Mouse (Mus musculus) frontal cortex, postnatal 36 days (tissue): ENCODE results near the gene Zfp410.

Source experiments
- DNase-seq, 2 experiments: peaks; one replicate each; pipeline ENCODE4 v3.0.0; 2022; ENCODE audit warnings: low spot score in 2 of 2

Gene Zfp410

DNA sequence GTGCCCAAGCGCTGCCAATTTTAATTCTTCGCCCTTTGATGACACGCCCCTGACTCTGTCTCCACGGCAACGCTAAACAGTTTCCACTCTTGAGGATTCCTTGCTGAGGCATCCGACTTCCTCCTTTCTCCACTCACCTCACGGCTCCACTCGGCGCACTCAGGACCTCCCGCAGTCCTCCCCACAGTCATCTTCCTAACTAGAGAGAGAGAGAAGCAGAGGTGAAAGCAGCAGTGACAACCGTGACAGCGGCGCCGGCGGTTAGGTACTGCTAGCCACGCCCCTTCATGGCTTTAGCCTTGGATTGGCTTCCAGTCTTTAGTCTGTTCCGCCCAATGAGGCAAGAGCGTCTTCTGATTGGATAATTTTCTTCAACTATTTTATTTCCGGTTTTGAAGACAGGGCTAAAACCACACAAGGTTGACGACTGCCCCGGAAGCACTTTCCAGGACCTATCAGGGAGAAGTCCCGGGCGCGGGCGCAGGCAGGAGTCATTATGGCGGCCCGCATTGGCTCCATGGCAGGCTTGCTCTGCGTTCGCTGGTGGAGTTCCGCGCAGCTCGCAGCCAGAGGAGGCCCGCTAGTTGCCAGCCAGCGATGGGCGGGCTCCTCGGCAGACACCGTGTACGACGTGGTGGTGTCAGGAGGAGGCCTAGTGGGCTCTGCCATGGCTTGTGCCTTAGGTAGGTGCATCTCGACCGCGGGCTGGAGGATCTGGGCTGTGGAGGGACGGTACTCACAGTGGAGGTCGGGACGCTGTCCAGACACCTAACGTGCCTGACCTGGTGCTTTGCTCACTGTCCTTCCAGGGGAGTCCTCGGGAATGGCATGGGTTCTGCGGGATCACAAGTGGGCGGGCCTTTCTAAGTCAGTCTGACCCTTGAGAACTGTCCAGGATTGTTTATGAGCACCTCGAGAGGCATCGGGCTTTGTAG, 45.2 kb downstream of the Zfp410 start, which contains the start of the genes Coq6 and Fam161b:
Gene Coq6 (plus strand): TSS at position 103 of the 935 bp plus-strand sequence.
Gene Fam161b (minus strand): TSS at position 279 of the 935 bp plus-strand sequence.
- DNase-seq: peak; percentile 90 to 97

DNA sequence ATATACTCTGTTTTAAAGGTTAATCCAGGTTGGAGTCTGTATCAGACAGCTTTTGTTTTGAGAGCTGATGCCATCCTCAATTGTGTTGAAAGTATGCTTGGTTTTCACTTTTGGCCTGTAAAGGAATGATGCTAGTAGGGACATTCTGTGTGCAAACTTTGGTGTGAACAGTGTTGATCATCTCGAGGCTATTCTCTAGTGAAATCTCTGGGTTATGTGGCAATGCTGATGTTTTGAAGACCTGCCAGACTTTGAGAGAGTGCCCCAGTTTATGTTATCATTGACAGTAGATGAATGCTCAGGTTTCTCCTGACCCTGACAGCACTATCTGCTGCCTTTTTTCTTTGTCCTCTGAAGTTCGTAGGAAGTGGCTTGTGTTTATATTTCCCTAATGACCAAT, 46.2 kb downstream of the Zfp410 start:
- no peak for DNase-seq

- DNase-seq: no peak
Observed at GRCm38 (mm10) chr12:84364291-84364690, 47.6 kb downstream of the Zfp410 start.

DNA sequence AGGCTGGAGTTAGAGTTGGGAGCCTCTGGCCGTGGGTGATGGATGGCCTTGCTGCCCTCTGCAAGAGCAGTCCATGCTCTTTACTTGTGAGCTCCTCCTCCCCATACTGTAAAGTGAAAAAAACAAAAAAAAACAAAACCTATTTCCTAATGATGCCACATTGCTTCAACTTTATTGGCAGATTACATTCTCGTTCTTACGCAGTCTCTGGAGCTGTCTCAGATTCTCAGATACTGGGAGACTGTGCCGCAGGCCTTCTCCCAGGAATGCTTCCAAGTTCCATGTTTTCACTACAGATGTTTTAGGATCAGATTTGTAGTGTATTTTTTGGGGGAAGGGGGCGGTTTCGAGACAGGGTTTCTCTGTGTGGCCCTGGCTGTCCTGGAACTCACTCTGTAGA, 48.5 kb downstream of the Zfp410 start:
- DNase-seq: no peak

- no peak for DNase-seq
Observed at GRCm38 (mm10) chr12:84366971-84367370, 50.3 kb downstream of the Zfp410 start.

GRCm38 (mm10) chr12:84371647-84372046, 55.0 kb downstream of the Zfp410 start:
- no peak for DNase-seq

GRCm38 (mm10) chr12:84373831-84374481, 57.3 kb downstream of the Zfp410 start:
- DNase-seq: no peak

DNA sequence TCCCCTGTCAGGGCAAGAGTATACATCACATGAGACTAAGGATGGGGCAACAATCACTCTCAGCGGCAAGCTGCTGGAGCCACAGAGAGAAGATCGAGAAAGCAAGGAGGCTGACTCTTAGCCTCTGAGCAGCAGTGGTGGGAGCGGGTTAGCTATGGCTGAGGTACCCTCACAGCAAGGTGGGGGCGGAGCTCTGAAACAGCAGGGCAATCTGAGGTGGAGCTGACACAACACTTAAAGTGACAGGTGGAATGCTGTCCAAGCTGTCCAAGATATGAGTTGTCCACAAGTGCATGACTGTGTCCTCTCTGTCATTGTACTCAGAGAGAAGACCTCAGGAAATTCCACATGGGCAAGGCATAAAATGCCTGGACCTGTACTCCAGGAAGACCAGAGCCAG, 65.7 kb downstream of the Zfp410 start:
- no peak for DNase-seq

DNA sequence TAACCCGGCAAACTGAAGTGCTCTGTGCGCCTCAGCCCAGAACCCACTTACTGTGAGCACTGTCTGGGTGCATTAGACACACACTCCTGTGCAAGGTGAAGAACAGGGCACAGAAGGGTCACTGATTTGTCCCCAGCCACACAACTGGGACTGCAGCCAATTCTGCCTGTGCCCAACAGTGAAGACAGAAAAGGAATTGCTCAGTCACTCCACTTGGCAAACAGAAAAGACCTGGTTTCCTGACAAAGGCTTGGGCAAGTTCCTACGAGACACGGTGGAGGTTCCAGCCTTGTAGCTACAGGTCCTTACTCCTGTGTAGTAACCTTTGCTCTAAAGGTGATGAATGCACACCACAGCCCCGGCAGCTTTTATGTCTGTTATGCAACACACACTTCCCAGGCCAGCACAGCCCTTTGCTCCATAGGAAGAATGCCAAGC, 68.0 kb downstream of the Zfp410 start:
- DNase-seq: peak in 1 of 2 experiments; percentile 14

GRCm38 (mm10) chr12:84385408-84385807, 68.8 kb downstream of the Zfp410 start:
- no peak for DNase-seq

GRCm38 (mm10) chr12:84388097-84388496, 71.4 kb downstream of the Zfp410 start:
- DNase-seq: no peak

- no peak for DNase-seq
Observed at GRCm38 (mm10) chr12:84388774-84389400, 72.2 kb downstream of the Zfp410 start.

GRCm38 (mm10) chr12:84390336-84390735, 73.7 kb downstream of the Zfp410 start:
- no peak for DNase-seq

- no peak for DNase-seq
Observed at GRCm38 (mm10) chr12:84392681-84393080, 76.0 kb downstream of the Zfp410 start.
